Mouse (Mus musculus) kidney, adult 2 months (tissue): ENCODE measurements at regions not wholly inside any gene's neighbourhood (a gene's known extent, or its start where the extent isn't known, plus 50 kb on each side); places are given as distances from the start of the nearest gene placed in this dataset.

ENCODE experiments used
- DNase-seq: peaks from one replicate; pipeline ENCODE4 v3.0.0; 2021
- H3K27ac ChIP-seq: fragments of 200-500 bp; 2 replicates; pipeline ENCODE4 v1.5.1; 2012; ENCODE audit warnings: low read depth, low read length, control low read depth, inconsistent platforms; ENCODE audit not compliant: insufficient read depth
- H3K27me3 ChIP-seq: fragments of 200-500 bp; replicated peaks from 2 replicates; pipeline ENCODE4 v1.6.1; 2012; ENCODE audit warnings: mild to moderate bottlenecking, moderate library complexity, low read length, inconsistent platforms; ENCODE audit not compliant: control insufficient read depth, insufficient read depth
- H3K36me3 ChIP-seq: fragments of 200-500 bp; 2 replicates; pipeline ENCODE4 v1.6.1; 2012; ENCODE audit warnings: mild to moderate bottlenecking, moderate library complexity, low read length, inconsistent platforms; ENCODE audit not compliant: control insufficient read depth, insufficient read depth
- H3K4me1 ChIP-seq: fragments of 200-500 bp; 2 replicates; pipeline ENCODE4 v1.6.1; 2011; ENCODE audit warnings: low read length; ENCODE audit not compliant: control insufficient read depth, insufficient read depth
- H3K4me3 ChIP-seq: fragments of 200-500 bp; 2 replicates; pipeline ENCODE4 v1.5.1; 2011; ENCODE audit warnings: mild to moderate bottlenecking, low read depth, low read length, control low read depth; ENCODE audit not compliant: insufficient read depth
- CTCF ChIP-seq: fragments of 200-500 bp; conservative IDR thresholded peaks from 2 replicates; pipeline ENCODE4 v1.5.1; 2011; ENCODE audit warnings: low read depth, mild to moderate bottlenecking, control low read depth, low read length, moderate library complexity, mixed read lengths; ENCODE audit not compliant: insufficient read depth, insufficient read length
- POLR2A ChIP-seq: fragments of 200-500 bp; IDR thresholded peaks from one replicate; pipeline ENCODE4 v1.6.1; 2011; ENCODE audit warnings: low read depth, low read length, control low read depth
- WGBS: fragments of 180-500 bp; shearing (Covaris S2); methylation state at CpG from one replicate; pipeline ENCODE4 v1.1.7; 2018; 5-methylcytosine and 5-hydroxymethylcytosine counted together

DNA sequence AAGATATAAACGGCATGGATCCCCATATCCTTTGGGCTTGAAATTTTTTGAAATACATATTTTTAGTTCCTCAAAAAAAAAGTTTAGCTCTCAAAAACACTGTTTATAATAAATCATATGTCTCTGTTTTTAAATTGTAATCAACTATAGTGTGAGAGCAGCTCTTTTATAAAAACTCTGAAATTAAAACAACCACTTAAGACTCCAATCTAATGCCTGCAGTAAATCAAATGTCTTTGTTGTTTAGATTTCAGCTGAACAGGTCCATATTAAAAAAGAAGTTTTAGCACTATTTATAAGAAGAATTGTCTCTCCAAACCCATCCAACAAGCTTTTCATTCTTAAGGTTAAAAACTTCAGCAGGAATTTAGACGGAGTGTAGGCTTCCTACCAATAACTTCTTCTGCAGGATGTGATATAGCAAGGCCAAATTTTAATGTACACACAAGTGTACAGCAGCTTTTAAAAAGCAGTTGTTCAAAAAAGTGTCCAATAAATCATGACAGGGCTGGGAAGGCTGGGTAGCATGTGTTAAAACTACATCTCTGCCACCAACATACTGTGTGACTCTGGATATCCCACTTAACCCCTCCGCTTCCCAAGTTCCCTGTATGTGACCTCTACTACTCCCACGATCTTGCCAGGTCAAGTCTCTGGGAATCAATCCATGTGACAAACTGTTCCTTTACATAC is 160.6 kb upstream of the Paip1 start:
- WGBS: 51% methylated on average over 4 of the region's 4 CpGs
- no peaks in the 10 kb centered on the region for H3K27me3 ChIP-seq
- TF ChIP-seq CTCF (no peak), POLR2A (no peak)

DNA sequence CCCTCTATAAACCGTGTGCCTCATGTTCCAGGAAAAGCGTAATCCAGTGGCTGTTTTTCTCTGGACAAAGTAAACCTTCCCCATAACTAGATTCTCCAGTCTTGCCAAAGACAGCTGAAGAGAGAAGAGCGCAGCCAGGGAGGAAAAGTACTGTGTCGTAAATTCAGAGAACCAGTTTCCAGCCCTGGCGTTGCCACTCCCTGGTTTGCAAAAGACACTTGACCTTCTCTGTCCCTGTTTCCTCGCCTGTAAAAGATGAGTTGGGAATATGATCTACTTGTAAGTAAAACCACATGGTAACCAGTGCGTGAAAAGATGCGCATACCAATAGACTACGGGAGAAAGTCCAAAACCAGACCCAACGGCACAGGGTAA is 160.1 kb upstream of the Paip1 start:
- H3K36me3 ChIP-seq: no peaks in the 10 kb centered on the region
- no peak overlapping the region for H3K4me3 ChIP-seq
- H3K4me1 ChIP-seq: no peaks in the 10 kb centered on the region
- H3K27ac ChIP-seq: no peak overlapping the region
- 30% methylated on average over 10 of the region's 10 CpGs for WGBS
- H3K27me3 ChIP-seq: no peaks in the 10 kb centered on the region
- TF ChIP-seq CTCF (no peak), POLR2A (no peak)
- peak; percentile 25 for DNase-seq

More for the DNA sequence above, 160.6 kb upstream of the Paip1 start:
- Histone ChIP-seq H3K4me1 (no peaks in the 10 kb centered on the region), H3K4me3 (no peak overlapping the region), H3K27ac (no peak overlapping the region), H3K36me3 (no peaks in the 10 kb centered on the region)
- DNase-seq: no peak

DNA sequence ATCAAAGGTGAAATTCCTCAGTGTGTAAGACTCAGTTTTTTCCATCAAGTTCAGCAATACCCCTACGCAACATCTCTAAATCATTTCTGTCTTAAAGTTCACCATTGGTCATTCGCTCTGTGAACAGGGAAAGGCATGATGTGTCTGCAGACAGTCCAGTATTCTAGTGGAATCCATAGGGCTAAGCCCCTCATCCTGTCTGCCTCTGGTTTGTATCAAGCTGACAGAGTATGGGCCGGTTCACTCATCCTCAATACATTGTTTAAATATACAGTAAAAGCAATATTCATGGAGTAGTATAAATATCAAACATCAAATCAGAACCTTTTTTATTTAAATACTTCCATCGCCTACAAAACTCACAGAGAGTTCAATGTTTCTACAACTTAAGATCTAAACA is 152.9 kb upstream of the Paip1 start:
- WGBS: 83% methylated on average over 4 of the region's 4 CpGs

DNA sequence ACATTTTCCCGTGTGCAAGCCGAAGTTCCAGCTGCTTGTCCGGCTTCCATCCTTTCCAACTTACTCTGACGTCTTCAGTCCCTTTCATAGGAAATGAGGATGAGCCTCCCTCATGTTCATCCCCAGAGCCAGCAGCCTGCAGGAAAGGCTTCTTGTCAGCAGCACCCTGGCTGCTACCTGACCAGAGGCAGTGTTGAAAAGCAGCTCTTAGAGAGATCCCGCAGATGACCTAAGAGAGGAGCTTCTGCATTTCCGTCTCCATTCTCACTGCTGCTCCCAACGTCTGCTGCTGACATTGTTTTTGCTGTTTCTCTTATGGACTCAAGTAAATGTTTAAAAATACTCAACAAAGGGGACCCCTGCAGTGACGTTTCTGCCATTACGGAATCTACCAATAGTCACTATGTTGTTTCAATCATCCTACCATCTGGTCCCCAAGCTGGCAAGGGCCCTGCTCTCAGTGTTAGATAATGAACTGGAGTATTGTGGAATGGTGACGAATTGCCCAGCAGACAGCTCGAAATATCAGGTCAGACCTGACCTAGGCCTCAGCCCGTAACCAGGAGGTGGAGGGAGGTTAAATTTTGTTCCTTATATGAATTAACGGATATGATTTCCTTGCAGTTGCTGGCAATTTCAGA is 151.0 kb upstream of the Paip1 start:
- no peak for DNase-seq
- H3K4me1 ChIP-seq: no peaks in the 10 kb centered on the region
- H3K4me3 ChIP-seq: no peak overlapping the region
- WGBS: 74% methylated on average over 13 of the region's 13 CpGs
- no peaks in the 10 kb centered on the region for H3K27me3 ChIP-seq
- no peaks in the 10 kb centered on the region for H3K36me3 ChIP-seq
- no peak overlapping the region for H3K27ac ChIP-seq
- TF ChIP-seq POLR2A (no peak), CTCF (no peak)

More for the DNA sequence above, 152.9 kb upstream of the Paip1 start:
- no peak overlapping the region for H3K27ac ChIP-seq
- TF ChIP-seq CTCF (no peak), POLR2A (no peak)
- no peaks in the 10 kb centered on the region for H3K4me1 ChIP-seq
- H3K27me3 ChIP-seq: no peaks in the 10 kb centered on the region
- no peak overlapping the region for H3K4me3 ChIP-seq
- no peak for DNase-seq
- H3K36me3 ChIP-seq: no peaks in the 10 kb centered on the region

GRCm38 (mm10) chr13:119279449-119279848 is 149.0 kb upstream of the Paip1 start:
- Histone ChIP-seq H3K4me1 (no peaks in the 10 kb centered on the region), H3K27me3 (no peaks in the 10 kb centered on the region), H3K27ac (no peak overlapping the region), H3K36me3 (no peaks in the 10 kb centered on the region), H3K4me3 (no peak overlapping the region)
- 89% methylated on average over 8 of the region's 8 CpGs for WGBS
- DNase-seq: no peak
- no peak for TF ChIP-seq POLR2A
- no peak for TF ChIP-seq CTCF

DNA sequence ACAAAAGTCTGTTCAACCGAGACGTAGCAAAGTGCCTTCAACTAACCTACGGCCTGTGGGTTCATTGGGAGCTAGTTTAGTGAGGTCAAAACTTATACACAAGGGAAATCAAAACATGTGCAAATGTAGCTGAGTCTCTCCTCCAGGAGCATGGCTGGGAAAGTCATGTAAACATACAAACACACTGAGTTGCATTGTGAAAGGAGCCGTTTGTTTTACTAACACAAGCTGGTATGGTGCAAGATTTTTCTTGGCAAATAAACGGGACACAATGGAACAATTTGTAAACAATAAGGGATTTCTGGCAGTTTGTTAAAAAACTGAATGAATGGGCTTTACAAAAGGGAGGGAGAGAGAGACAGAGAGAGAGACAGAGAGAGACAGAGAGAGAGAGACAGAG is 147.8 kb upstream of the Paip1 start:
- no peaks in the 10 kb centered on the region for H3K4me1 ChIP-seq
- H3K27me3 ChIP-seq: no peaks in the 10 kb centered on the region
- no peak overlapping the region for H3K27ac ChIP-seq
- no peak for DNase-seq
- H3K4me3 ChIP-seq: no peak overlapping the region
- WGBS: 72% methylated on average over 5 of the region's 5 CpGs
- no peak for TF ChIP-seq POLR2A
- TF ChIP-seq CTCF: no peak
- no peaks in the 10 kb centered on the region for H3K36me3 ChIP-seq

- WGBS: 41% methylated on average over 6 of the region's 6 CpGs
These were observed 145.0 kb upstream of the Paip1 start for GRCm38 (mm10) chr13:119283448-119283847.

More at GRCm38 (mm10) chr13:119283448-119283847, 145.0 kb upstream of the Paip1 start:
- peak; percentile 68 for DNase-seq
- no peak overlapping the region for H3K27ac ChIP-seq
- no peaks in the 10 kb centered on the region for H3K36me3 ChIP-seq
- no peak overlapping the region for H3K4me3 ChIP-seq
- H3K27me3 ChIP-seq: no peaks in the 10 kb centered on the region
- TF ChIP-seq POLR2A (no peak), CTCF (peak; percentile 76)
- H3K4me1 ChIP-seq: no peaks in the 10 kb centered on the region
